Mouse (Mus musculus): Measurements from ENCODE around the gene Efna2. TPM values are rescaled to one million over a fixed set of nuclear protein-coding genes. Genes with fewer than 3 reads are reported as not detected.

Efna2 gene
- total and polyA plus RNA-seq, 3 experiments, result 0.23 to 1.5 (median 0.86) TPM

- H3K27ac ChIP-seq (ENCODE audit: insufficient read depth, low read depth), result peak overlapping the region; percentile 81
- peak overlapping the region; percentile 86 for H3K9ac ChIP-seq (ENCODE audit: insufficient read depth, low read depth)
- H3K4me3 ChIP-seq (replicated peaks in 1 of 3; ENCODE audit: low read depth in 2 of 3, low read length in 2 of 3, poor library complexity in 1 of 3), result peak overlapping the region; percentile 63 to 67 (median 66)
- no peaks in the 10 kb centered on the region for H3K9me3 ChIP-seq (replicated peaks; ENCODE audit: low read length)
- dilution Hi-C loops (cut with MboI; ENCODE audit: extremely low pct_ligation_motif_present, extremely low pct_unique_long_range_greater_than_20kb, low sequenced_read_pairs), result no loop called here
- no peaks in the 10 kb centered on the region for H3K27me3 ChIP-seq (replicated peaks)
- H3K79me2 ChIP-seq (replicated peaks; ENCODE audit: control insufficient read depth, extremely low read depth, insufficient read depth, poor library complexity, severe bottlenecking), result peaks cover 16% of the 10 kb centered on the region
- in situ Hi-C loops (cut with MboI; ENCODE audit: low pct_ligation_motif_present, low pct_unique_long_range_greater_than_20kb, low sequenced_read_pairs), result no loop called here
- peak overlapping the region; percentile 80 for H3K4me2 ChIP-seq (ENCODE audit: insufficient read depth, low read depth, poor library complexity, severe bottlenecking)
- peak; percentile 26; the same call in 1 of the 2 replicates for TF ChIP-seq MEF2A (IDR thresholded peaks at IDR 0.05; ENCODE audit: borderline replicate concordance, low read depth, low read length)
- peak; percentile 93 for TF ChIP-seq NRF1 (IDR thresholded peaks at IDR 0.05; ENCODE audit: low read depth, low read length)
- no peak for TF ChIP-seq JUN (IDR thresholded peaks at IDR 0.05; ENCODE audit: insufficient read depth, low read depth, low read length)
- peak; percentile 89 for TF ChIP-seq ZNF384 (IDR thresholded peaks at IDR 0.05; ENCODE audit: low read depth, low read length)
- 0 out of 2 replicates have a peak, but pooled peaks have one; percentile 71 for TF ChIP-seq RCOR1 (conservative IDR thresholded peaks at IDR 0.05; ENCODE audit: low read depth, low read length)
- TF ChIP-seq IRF4 (IDR thresholded peaks at IDR 0.05; ENCODE audit: low read depth, low read length), result no peak
- TF ChIP-seq JUND (conservative IDR thresholded peaks at IDR 0.05; ENCODE audit: low read depth, low read length), result no peak
- TF ChIP-seq MXI1 (IDR thresholded peaks at IDR 0.05; ENCODE audit: low read depth, low read length), result peak; percentile 94
- TF ChIP-seq MAX (IDR thresholded peaks at IDR 0.05; ENCODE audit: low read length), result peak; percentile 81
- TF ChIP-seq HCFC1 (IDR thresholded peaks at IDR 0.05; ENCODE audit: low read depth, low read length), result peak; percentile 67
- no peak; the same call in 1 of the 2 replicates for TF ChIP-seq POLR2AphosphoS2 (IDR thresholded peaks at IDR 0.05; ENCODE audit: low read depth, low read length)
- peak; percentile 33; the same call in 1 of the 2 replicates for TF ChIP-seq POLR2A (IDR thresholded peaks at IDR 0.05; ENCODE audit: low read depth, low read length)
- no peak for TF ChIP-seq SMC3 (IDR thresholded peaks at IDR 0.05; ENCODE audit: low read depth, low read length)
- no peak for TF ChIP-seq MAFK (IDR thresholded peaks at IDR 0.05; ENCODE audit: insufficient replicate concordance, low read length)
- TF ChIP-seq TCF12 (IDR thresholded peaks at IDR 0.05; ENCODE audit: low read depth, low read length), result peak; percentile 67
- no peak for TF ChIP-seq USF2 (conservative IDR thresholded peaks at IDR 0.05; ENCODE audit: low read depth, low read length)
- peak; percentile 84 for TF ChIP-seq MYC (IDR thresholded peaks at IDR 0.05; ENCODE audit: low read depth, low read length)
- TF ChIP-seq ETS1 (conservative IDR thresholded peaks at IDR 0.05; ENCODE audit: low read depth, low read length), result peak; percentile 31; the same call in 1 of the 2 replicates
- TF ChIP-seq ZC3H11A (IDR thresholded peaks at IDR 0.05; ENCODE audit: low read depth, low read length), result peak; percentile 87
- peak; percentile 96 for TF ChIP-seq SIN3A (IDR thresholded peaks at IDR 0.05; ENCODE audit: low read length)
- TF ChIP-seq UBTF (IDR thresholded peaks at IDR 0.05; ENCODE audit: low read depth, low read length), result 0 out of 2 replicates have a peak, but pooled peaks have one; percentile 61
- TF ChIP-seq E2F4 (IDR thresholded peaks at IDR 0.05; ENCODE audit: insufficient replicate concordance, low read depth, low read length), result 0 out of 2 replicates have a peak, but pooled peaks have one; percentile 65
- TF ChIP-seq BHLHE40 (IDR thresholded peaks at IDR 0.05; ENCODE audit: low read depth, low read length), result peak; percentile 90
- no peak for TF ChIP-seq ZMIZ1 (IDR thresholded peaks at IDR 0.05; ENCODE audit: low read depth, low read length)
- TF ChIP-seq ZKSCAN1 (IDR thresholded peaks at IDR 0.05; ENCODE audit: borderline replicate concordance, low read depth, low read length), result no peak
- peaks cover 25 to 31% of the 10 kb centered on the region in 2 experiments for H3K36me3 ChIP-seq (replicated peaks in 1 of 2; ENCODE audit: control insufficient read depth in 1 of 2, insufficient read depth in 1 of 2, low read length in 1 of 2)
- peak; percentile 93 for DNase-seq (ENCODE audit: extremely low read depth)
- H3K4me1 ChIP-seq (ENCODE audit: control insufficient read depth in 1 of 2, insufficient read depth in 2 of 2), result peaks cover 12 to 56% of the 10 kb centered on the region in 2 experiments; a peak in 3 of 4 replicates
Observed at GRCm38 (mm10) chr10:80168038-80168661, 11.1 kb upstream of the Efna2 start.

Data from CH12.LX (cell line).